Mouse (Mus musculus) embryonic fibroblast, embryonic 13.5 days (primary cell): ENCODE data around the gene Ahnak. TPM values are rescaled to one million over a fixed set of nuclear protein-coding genes. Genes with fewer than 3 reads are reported as not detected.
"Not testable (repeated sequence)": the region's sequence is repeated elsewhere in the genome, so short reads cannot be mapped to it uniquely, and the experiment has no call there.

Experiments
- H3K27ac ChIP-seq: 2 replicates; pipeline ENCODE4 v1.5.1; 2012; ENCODE audit warnings: low read length, control low read depth, inconsistent platforms; ENCODE audit not compliant: insufficient read depth
- H3K4me1 ChIP-seq: 2 replicates; pipeline ENCODE4 v1.6.1; 2011; ENCODE audit warnings: low read length; ENCODE audit not compliant: control insufficient read depth, insufficient read depth
- H3K4me3 ChIP-seq: 2 replicates; pipeline ENCODE4 v1.5.1; 2011; ENCODE audit warnings: mild to moderate bottlenecking, control low read depth, low read length; ENCODE audit not compliant: insufficient read depth
- CTCF ChIP-seq: IDR thresholded peaks from 2 replicates; pipeline ENCODE4 v1.5.1; 2011; ENCODE audit warnings: mild to moderate bottlenecking, control low read depth, low read length, moderate library complexity, borderline replicate concordance; ENCODE audit not compliant: insufficient read depth
- POLR2A ChIP-seq: IDR thresholded peaks from 2 replicates; pipeline ENCODE4 v1.6.1; 2011; ENCODE audit warnings: low read depth, mild to moderate bottlenecking, control low read depth, low read length, moderate library complexity
- polyA plus RNA-seq: library from polyadenylated mRNA; stranded (reverse); fragments of >200 nt; gene quantifications from 2 replicates; pipeline ENCODE4 v1.2.4, GENCODE M21; 2011; ENCODE audit warnings: low read depth; ENCODE audit not compliant: missing spikeins, insufficient read length

Ahnak gene
- polyA plus RNA-seq, 1 experiment, result 559 TPM

GRCm38 (mm10) chr19:9082191-9083009 lies 93.3 kb downstream of the Ahnak start:
- TF ChIP-seq POLR2A, result no peak
- peak; percentile 81 for TF ChIP-seq CTCF
- H3K4me1 ChIP-seq, result peaks cover 20% of the 10 kb centered on the region
- no peak overlapping the region for H3K4me3 ChIP-seq
- peak overlapping the region; percentile 65 for H3K27ac ChIP-seq

GRCm38 (mm10) chr19:9083010-9083355 lies 93.9 kb downstream of the Ahnak start:
- no peak for TF ChIP-seq CTCF
- no peak for TF ChIP-seq POLR2A
- Histone ChIP-seq H3K27ac (peak overlapping the region; percentile 63), H3K4me3 (no peak overlapping the region), H3K4me1 (peaks cover 18% of the 10 kb centered on the region)

DNA sequence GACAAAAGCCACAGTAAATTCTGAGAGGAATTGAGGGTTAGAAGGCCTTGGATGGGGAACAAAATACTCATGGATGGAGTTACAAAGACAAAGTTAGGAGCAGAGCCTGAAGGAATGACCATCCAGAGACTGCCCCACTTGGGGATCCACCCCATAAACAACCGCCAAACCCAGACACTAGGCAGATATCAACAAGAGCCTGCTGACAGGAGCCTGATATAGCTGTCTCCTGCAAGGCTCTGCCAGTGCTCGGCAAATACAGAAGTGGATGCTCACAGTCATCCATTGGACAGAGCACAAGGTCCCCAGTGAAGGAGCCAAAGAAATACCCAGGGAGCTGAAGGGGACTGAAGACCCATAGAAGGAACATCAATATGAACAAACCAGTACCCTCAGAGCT lies 94.8 kb downstream of the Ahnak start:
- H3K27ac ChIP-seq, H3K4me3 ChIP-seq: not testable (repeated sequence)
- H3K4me1 ChIP-seq, result peaks cover 18% of the 10 kb centered on the region

DNA sequence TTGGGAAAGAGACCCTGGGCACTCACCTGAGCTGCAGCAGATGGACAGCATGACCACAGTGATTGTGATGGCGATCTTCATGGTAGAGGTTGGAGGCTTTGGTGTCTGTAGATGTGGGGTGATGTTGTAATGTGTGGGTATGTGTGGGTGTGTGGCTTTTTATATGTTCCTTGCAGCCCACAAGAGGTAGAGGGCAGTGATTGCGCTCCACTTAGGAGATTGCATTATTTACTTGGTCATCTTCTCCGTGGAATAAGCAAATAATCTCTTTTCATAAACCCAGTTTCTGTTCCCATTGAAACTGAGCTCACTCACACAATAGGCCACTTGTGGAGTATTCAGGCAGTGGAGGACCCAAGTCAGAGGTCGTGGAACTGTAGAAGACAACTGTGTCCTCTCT lies 98.7 kb downstream of the Ahnak start, which contains the start of gene Scgb1a1:
TSS of gene Scgb1a1 (minus strand) at position 138 of the 400 bp plus-strand sequence.
- H3K4me3 ChIP-seq, result no peak within 1 kb of the TSS
- TF ChIP-seq POLR2A (no peak), CTCF (no peak)
- H3K27ac ChIP-seq, result no peak within 1 kb of the TSS
- peaks cover 8% of the 10 kb centered on the region for H3K4me1 ChIP-seq

DNA sequence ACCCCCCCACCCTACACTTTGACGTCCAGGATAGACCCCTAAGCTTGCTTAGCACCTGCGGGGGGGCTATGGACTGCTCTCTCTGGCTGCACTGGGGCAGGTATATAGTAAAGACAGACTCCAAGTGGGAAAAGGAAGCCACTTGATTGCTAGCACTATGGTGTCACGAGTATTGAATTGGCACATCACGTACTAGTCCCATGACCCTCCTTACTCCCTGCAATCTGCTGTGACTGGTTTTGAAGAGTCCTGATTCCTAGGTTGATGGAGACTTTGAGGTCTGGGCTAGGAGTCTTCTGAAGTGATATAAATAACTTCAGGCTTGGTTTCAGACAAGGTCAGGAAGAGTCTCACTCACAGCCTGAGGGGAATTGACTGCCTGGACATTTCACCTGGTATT lies 101.1 kb downstream of the Ahnak start:
- no peak overlapping the region for H3K27ac ChIP-seq
- H3K4me1 ChIP-seq, result no peaks in the 10 kb centered on the region
- TF ChIP-seq POLR2A (no peak), CTCF (no peak)
- no peak overlapping the region for H3K4me3 ChIP-seq

DNA sequence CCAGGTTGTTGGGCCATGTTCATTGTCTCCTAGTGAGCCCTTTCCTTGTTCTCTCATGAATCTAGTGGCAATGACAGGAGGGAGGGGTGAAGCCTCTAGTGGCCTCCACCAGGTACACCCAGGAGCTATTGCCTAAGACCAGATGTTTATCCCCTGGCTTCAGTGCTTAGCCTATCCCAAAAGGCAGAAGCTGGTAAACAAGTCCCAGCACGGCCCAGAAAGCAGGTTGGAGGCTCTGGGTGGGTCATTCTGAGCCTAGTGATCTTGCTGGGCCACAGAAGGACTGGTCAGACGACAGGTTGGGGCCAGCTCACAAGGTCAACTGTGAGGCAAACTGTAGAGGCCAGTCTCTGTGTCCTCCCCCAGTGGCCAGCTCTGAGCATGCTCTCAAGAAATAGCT lies 101.6 kb downstream of the Ahnak start:
- Histone ChIP-seq H3K27ac (no peak overlapping the region), H3K4me3 (no peak overlapping the region), H3K4me1 (no peaks in the 10 kb centered on the region)
- no peak for TF ChIP-seq CTCF
- no peak for TF ChIP-seq POLR2A

DNA sequence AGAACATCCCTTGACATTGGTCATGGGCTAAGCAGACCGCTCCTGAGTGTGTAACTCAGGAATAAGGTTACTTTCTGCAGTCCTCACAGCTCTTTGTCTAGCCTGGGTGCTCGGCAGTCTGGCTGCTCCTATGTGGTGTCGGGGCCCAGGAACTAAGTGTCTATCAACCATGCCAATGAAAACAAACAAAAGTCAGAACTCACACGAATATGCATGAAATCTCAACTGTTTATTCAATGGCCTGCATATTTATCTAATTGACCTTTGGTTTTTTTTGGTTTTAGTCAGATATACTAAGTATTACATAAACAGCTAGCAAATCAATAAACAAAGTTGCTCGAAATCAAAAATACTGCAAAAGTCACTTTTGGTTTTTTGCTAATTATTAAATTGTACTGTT lies 106.0 kb downstream of the Ahnak start:
- no peak for TF ChIP-seq CTCF
- TF ChIP-seq POLR2A, result no peak
- Histone ChIP-seq H3K4me1 (no peaks in the 10 kb centered on the region), H3K4me3 (no peak overlapping the region), H3K27ac (no peak overlapping the region)

DNA sequence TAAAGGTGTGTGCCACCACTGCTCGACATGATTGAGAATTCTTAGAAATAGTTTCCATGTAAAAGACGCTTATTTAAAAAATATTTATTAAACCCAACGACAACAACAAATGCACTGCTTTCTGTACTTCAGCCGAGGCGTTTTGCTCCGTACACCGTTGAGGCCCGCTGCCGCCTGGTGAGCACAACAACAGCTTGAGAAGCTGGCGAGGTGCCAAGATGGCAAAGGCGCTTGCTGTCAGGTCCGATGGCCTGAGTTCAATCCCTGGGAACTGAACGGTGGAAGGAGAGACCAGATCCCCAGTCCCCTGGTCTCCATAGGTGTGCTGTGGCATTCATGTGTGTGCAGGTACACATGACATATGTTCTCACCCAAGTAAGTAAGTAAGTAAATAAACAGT lies 108.4 kb downstream of the Ahnak start:
- Histone ChIP-seq H3K4me1 (no peaks in the 10 kb centered on the region), H3K27ac (no peak overlapping the region), H3K4me3 (no peak overlapping the region)
- no peak for TF ChIP-seq POLR2A
- no peak for TF ChIP-seq CTCF

GRCm38 (mm10) chr19:9099751-9100150 lies 110.7 kb downstream of the Ahnak start:
- TF ChIP-seq POLR2A, result no peak
- no peaks in the 10 kb centered on the region for H3K4me1 ChIP-seq

DNA sequence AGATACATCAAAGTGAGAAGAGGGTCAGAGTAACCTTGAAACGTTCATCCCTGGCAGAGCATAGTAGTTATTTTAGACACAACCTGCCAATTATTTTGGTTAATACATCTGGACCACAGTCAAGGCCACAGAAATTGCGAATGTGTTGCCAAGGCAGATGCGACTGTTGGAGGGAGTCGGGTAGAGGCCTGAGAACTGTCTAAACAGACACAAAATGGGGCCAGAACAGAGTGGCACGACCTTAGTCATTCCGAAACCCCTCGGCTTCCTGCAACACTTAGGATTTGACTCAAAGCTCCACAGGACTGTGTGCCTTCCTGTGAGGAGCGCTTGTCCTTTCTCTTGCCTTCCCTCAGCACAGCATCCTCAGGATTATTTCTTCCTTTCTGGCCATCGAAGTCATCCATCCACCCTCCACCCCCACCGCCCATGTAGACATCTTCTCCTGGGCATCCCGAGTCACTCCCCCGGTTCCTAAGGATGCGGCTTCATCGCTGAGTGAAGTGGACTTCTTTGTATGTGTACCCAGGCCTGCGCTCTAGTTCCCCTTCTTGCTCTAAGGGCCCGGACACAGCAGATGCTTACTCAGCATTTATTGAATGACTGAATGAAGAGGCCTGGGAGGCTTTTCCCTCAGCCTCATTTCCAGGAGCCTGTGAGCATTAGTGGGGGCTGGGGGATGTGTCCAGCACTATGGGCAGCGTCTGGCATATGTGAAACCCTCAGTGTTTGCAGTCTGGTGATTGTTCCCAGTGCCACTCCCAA lies 111.4 kb downstream of the Ahnak start:
- H3K4me3 ChIP-seq, result no peak overlapping the region
- TF ChIP-seq POLR2A (no peak), CTCF (no peak)
- H3K4me1 ChIP-seq, result no peaks in the 10 kb centered on the region
- H3K27ac ChIP-seq, result no peak overlapping the region

More at GRCm38 (mm10) chr19:9099751-9100150, 110.7 kb downstream of the Ahnak start:
- H3K4me3 ChIP-seq, result no peak overlapping the region
- no peak overlapping the region for H3K27ac ChIP-seq
